Mouse (Mus musculus) spleen, adult 18-20 months (tissue): ENCODE data around the gene Eif2b5.

Experiments used
- DNase-seq, 2 experiments: peaks; one replicate each; pipeline ENCODE4 v3.0.0; 2022; ENCODE audit warnings: mixed read lengths in 2 of 2

The Eif2b5 gene

DNA sequence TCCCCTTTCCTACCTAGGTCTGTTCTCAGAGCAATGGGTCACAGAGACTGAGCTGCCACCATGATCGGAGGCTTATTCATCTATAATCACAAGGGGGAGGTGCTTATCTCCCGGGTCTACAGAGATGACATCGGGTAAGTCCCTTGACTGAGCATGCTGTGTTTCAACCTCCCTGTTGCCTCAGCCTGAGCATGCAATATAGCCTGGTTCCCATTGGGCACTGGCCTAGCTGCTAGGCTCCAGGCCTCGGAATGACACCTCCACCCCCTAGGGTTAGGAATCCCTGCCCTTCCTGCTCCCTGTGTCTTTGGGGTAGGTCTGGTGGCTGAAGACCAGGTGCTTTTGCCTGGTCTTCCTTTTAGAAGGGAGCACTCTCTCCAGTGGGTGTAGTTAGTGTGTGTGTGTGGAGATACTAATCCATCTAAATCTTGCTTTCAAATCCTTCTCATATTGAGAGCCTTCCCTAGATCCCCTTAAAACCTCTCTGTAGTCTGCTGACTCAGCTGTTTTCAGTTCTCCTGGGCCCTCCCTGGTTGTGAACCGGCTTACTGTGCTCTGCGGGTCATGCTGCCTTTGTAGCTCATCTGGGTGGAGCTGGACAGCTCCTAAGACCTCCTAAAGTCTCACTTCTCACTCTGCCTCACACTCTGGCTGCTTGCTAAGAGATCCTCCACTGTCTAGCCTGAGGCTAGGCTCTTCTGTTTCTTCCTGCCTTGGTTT is 39.1 kb downstream of the Eif2b5 start:
- no peak for DNase-seq

- no peak for DNase-seq
Observed at GRCm38 (mm10) chr16:20539649-20540048, 41.0 kb downstream of the Eif2b5 start.

- no peak for DNase-seq
Observed at GRCm38 (mm10) chr16:20540438-20540837, 41.8 kb downstream of the Eif2b5 start.

GRCm38 (mm10) chr16:20545696-20546095 is 47.1 kb downstream of the Eif2b5 start:
- DNase-seq = no peak

DNA sequence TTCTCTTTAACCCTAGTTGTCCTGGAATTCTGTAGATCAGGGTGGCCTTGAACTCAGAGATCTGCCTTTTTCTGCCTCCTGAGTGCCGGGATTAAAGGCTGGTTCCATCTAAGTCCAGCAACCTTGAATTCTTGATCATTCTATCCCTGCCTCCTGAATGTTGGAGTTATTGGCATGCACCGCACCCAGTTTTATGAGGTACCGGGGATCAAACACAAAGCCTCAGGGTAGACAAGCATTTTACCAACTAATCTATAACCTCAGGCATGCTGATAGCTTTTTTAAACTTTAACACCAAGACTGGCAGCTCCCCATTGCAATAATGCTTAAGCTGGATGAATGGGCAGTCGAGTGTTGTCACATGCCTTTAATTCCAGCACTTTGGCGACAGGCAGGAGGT is 48.8 kb downstream of the Eif2b5 start:
- no peak for DNase-seq

- peak; percentile 93 to 97 for DNase-seq
Observed at GRCm38 (mm10) chr16:20548096-20548948, 49.7 kb downstream of the Eif2b5 start, which contains the start of gene Abcf3. Abcf3 (plus strand) TSS chr16:20548577.

- no peak for DNase-seq
Observed at GRCm38 (mm10) chr16:20549161-20549560, 50.5 kb downstream of the Eif2b5 start.

- DNase-seq = no peak
Observed at GRCm38 (mm10) chr16:20551691-20552090, 53.1 kb downstream of the Eif2b5 start.

DNA sequence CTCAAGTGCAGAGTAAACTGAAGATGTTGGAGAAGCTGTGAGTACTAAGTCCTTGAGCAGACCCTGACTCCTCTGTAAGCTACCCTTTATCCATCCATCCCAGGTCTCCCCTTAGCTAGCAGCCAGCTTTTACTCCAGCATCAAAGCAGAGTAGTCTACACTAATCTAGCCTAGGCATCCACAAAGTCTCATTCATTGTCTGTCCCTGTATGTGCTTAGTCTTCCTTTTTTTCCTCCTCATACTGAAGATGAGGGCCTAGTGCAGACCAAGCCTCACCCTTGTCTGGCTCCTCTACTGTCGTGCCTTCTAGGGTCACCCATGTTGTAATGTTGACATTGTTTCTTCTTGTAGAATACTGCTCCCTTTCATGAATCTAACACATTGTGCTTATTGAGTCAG is 54.0 kb downstream of the Eif2b5 start:
- DNase-seq = no peak

DNA sequence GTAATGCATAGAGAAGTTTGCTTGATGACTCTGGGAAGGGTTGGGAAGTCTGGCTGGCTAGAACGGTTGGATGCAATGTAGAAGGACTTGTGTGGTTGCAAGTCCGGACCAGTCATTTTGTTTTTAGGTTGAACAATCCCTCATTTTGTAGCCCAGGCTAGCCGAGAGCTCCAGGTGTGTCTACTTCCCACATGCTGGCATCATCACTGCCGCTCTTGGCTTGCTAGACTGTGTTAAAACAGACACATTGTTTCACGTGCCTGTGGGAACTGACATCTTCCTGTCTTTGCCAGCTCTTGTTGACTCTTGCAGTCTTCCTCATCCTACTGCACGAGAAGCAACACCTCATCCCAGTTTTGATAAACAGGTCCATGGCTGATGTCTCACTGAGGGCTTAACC is 56.4 kb downstream of the Eif2b5 start:
- DNase-seq = no peak

DNA sequence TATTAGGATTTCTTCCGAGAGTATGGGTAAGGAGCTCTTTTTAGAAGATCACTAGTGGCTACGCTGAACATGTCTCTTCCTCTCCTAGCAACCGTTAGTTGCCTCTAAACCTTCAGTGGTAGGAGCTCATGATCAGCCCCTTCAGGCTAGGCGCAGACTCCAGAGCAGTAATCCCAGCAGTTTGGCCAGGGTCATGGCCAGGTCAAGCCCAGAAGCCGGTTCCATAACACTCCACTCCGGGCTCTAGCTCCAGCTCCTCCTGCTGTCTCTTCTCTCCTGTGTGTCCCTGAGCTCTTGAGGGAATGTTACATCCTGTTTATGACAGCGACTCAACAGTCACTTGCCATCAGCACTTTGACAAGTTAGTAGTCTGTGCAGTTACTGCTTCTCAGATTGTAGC is 58.8 kb downstream of the Eif2b5 start:
- no peak for DNase-seq
